Mouse (Mus musculus) hindbrain, embryonic 10.5 days (tissue): Measurements from ENCODE around the gene Rasgef1b. TPM values are rescaled to one million over a fixed set of nuclear protein-coding genes. Genes with fewer than 3 reads are reported as not detected.
A peak's percentile ranks its signal among the peaks of the same experiment; 100 is the strongest.

Source experiments
- DNase-seq: peaks from one replicate; pipeline ENCODE4 v3.0.0-alpha.2; 2017; ENCODE audit warnings: low spot score
- H3K27ac ChIP-seq: fragments of 300-500 bp; sonication (generic); 2 replicates; pipeline ENCODE4 v1.5.1; 2016; ENCODE audit warnings: mild to moderate bottlenecking, moderate library complexity
- H3K27me3 ChIP-seq: fragments of 300-500 bp; sonication (generic); 2 replicates; pipeline ENCODE4 v1.6.1; 2016; ENCODE audit warnings: mild to moderate bottlenecking; ENCODE audit not compliant: poor library complexity, insufficient read depth, severe bottlenecking
- H3K36me3 ChIP-seq: fragments of 300-500 bp; sonication (generic); 2 replicates; pipeline ENCODE4 v1.6.1; 2016; ENCODE audit warnings: mild to moderate bottlenecking, moderate library complexity
- H3K4me1 ChIP-seq: fragments of 300-500 bp; sonication (generic); replicated peaks from 2 replicates; pipeline ENCODE4 v1.6.1; 2016; ENCODE audit warnings: mild to moderate bottlenecking
- H3K4me3 ChIP-seq: fragments of 300-500 bp; sonication (generic); 2 replicates; pipeline ENCODE4 v1.5.1; 2016; ENCODE audit warnings: mild to moderate bottlenecking, moderate library complexity
- H3K9me3 ChIP-seq: fragments of 300-500 bp; sonication (generic); 2 replicates; pipeline ENCODE4 v1.6.1; 2016; ENCODE audit warnings: mild to moderate bottlenecking, moderate library complexity
- WGBS: fragments of 180-500 bp; shearing (Covaris S2); methylation state at CpG from one replicate; pipeline ENCODE4 v1.1.7; 2016; 5-methylcytosine and 5-hydroxymethylcytosine counted together
- polyA plus RNA-seq: library from polyadenylated mRNA; unstranded; fragments of >200 nt; fragmentation: Nextera tagmentation; extraction: Ambion mirVana; gene quantifications from 2 replicates; pipeline ENCODE4 v1.2.1, GENCODE M21; 2016

Rasgef1b gene
- polyA plus RNA-seq, 1 experiment from 2014 or later, result 9.2 TPM

- H3K36me3 ChIP-seq, result no peaks in the 10 kb centered on the region
- no peak overlapping the region for H3K27ac ChIP-seq
- 89% methylated on average over 5 of the region's 5 CpGs for WGBS
- peaks cover 10% of the 10 kb centered on the region for H3K4me1 ChIP-seq
- DNase-seq, result no peak
- no peaks in the 10 kb centered on the region for H3K9me3 ChIP-seq
- peaks cover 11% of the 10 kb centered on the region for H3K27me3 ChIP-seq
- no peak overlapping the region for H3K4me3 ChIP-seq
Measured at GRCm38 (mm10) chr5:99620771-99621170, 108.1 kb downstream of the Rasgef1b start.

DNA sequence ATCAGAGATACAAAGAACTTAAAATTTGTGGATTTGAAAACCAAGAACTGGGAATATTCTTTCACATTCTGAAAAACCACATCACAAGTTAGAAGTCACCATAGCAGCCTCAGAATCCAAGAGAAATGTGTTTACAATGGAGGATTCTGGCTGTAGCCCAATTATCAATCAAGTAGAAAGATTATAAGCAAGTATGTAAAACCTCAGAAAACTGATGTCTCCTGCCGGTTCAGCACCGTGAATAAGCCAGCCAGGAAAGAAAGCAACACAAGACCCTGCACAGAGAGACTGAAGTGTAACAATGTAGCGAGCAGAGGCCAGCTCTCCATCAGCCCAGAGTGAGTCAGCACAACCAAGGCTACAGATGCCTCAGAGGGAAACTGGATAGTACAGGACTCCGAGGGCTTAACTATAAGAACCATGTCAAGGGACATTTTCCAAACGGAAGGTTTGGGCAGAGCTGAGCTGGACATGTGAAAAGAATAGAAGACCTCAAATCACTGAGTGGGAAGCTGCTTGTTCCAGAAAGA is 111.5 kb downstream of the Rasgef1b start:
- Histone ChIP-seq H3K27ac (no peak overlapping the region), H3K27me3 (peaks cover 36% of the 10 kb centered on the region), H3K4me1 (peaks cover 24% of the 10 kb centered on the region), H3K36me3 (no peaks in the 10 kb centered on the region), H3K9me3 (no peaks in the 10 kb centered on the region), H3K4me3 (no peak overlapping the region)
- WGBS, result 42% methylated on average over 5 of the region's 5 CpGs
- no peak for DNase-seq

- Histone ChIP-seq H3K36me3 (no peaks in the 10 kb centered on the region), H3K4me3 (peak overlapping the region; percentile 44), H3K27me3 (peaks cover 70% of the 10 kb centered on the region), H3K4me1 (peaks cover 24% of the 10 kb centered on the region), H3K9me3 (no peaks in the 10 kb centered on the region), H3K27ac (peak overlapping the region; percentile 63)
- WGBS, result under 1% methylated on average over 24 of the region's 24 CpGs
- DNase-seq, result peak; percentile 54
Measured at GRCm38 (mm10) chr5:99613321-99614118, 115.3 kb downstream of the Rasgef1b start.

DNA sequence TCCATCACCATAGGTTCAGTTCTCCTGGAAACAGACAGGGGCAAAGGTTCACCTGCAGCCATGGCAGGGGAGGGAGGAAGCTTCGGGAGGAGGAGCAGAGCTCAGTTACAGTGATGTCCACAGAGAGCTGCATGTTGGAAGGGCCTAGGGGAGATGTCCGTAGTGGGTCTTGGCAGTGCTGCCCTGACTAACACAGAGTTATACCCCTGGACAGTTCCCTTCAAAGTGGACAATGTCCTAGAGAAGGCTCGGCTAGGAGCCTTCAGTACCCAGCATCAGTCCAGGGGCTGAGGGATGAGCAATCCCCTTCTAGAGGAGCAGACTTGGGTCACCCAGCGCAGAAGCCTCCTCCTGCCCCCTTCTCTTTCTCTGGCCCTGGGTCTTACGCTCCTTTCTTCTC is 121.3 kb downstream of the Rasgef1b start:
- H3K36me3 ChIP-seq, result no peaks in the 10 kb centered on the region
- no peak overlapping the region for H3K27ac ChIP-seq
- H3K4me1 ChIP-seq, result peaks cover 15% of the 10 kb centered on the region
- no peak overlapping the region for H3K4me3 ChIP-seq
- peaks cover 48% of the 10 kb centered on the region for H3K27me3 ChIP-seq
- 69% methylated on average over 5 of the region's 5 CpGs for WGBS
- no peaks in the 10 kb centered on the region for H3K9me3 ChIP-seq
- no peak for DNase-seq

DNA sequence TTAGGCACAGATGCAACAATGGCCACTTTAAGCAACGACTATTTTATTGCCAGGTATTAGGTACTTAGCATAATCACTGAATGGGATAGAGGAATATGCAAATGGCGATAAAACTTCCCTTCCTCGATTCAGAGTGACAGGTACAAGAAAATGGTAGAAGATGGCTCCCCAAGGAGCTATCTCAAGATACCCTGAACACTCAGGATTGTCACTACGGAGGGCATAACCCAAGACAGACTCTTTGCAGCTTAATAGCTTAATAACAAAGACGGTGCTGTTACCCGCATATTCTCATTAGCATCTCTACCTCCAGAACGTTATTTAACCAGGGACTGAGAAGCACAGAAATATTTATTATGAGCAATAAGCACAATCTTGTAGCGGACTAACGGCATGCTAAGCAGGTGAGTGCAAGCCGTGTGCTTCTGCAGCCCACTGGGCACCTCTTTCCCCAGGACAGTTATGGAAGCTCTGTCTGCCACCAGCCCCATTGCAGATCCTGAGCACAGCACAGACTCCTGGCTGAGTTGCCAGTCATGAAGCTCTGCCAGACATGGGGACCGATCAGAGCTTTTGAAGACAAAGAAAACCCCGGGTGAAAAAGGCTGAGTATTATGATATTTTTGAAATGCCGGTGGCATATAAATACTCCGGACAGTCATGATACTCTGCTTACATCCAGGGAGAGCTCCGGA is 122.6 kb downstream of the Rasgef1b start:
- 90% methylated on average over 15 of the region's 15 CpGs for WGBS
- no peak overlapping the region for H3K4me3 ChIP-seq
- peaks cover 35% of the 10 kb centered on the region for H3K27me3 ChIP-seq
- no peak for DNase-seq
- H3K27ac ChIP-seq, result no peak overlapping the region
- peaks cover 15% of the 10 kb centered on the region for H3K4me1 ChIP-seq
- no peaks in the 10 kb centered on the region for H3K9me3 ChIP-seq
- H3K36me3 ChIP-seq, result no peaks in the 10 kb centered on the region

DNA sequence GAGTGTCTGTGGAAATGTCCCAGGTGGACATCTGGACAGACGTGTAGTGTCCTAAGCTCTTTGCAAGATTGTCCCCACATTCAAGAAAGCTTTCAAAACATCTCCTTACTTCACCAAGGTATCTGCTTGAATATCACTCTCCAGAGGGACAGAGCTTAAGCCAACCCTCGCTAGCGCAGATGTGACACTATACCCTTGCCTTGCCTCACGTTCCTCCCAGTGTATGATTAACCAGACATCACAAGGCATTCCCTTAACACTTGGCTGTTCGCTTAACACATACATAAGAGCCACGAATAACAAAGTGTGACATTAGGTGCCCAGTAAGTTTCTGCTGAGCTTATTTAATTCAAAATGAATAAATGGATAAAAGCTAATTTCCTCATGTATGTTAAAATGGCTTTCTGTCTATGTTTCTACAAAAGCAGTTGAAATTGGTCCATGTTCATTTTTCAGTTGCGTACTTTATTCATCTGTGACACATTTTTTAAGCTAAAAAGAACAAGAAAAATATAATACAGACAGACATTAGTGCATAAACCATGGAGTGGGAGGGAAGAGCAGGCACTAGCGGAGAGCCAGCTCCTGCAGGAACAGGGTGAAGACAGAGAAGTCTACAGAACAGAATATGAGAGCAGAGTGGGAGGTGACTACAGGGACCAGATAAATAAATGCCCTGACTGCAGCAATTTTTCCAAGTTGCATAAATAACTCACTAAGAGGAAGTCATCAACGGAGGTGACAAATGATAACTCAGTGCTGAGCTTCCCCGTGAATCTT is 126.4 kb downstream of the Rasgef1b start:
- WGBS, result 81% methylated on average over 10 of the region's 10 CpGs
- no peaks in the 10 kb centered on the region for H3K36me3 ChIP-seq
- H3K27ac ChIP-seq, result no peak overlapping the region
- peaks cover 19% of the 10 kb centered on the region for H3K4me1 ChIP-seq
- peaks cover 7% of the 10 kb centered on the region; the same call in 1 of the 2 replicates for H3K27me3 ChIP-seq
- no peak overlapping the region for H3K4me3 ChIP-seq
- H3K9me3 ChIP-seq, result no peaks in the 10 kb centered on the region
- DNase-seq, result no peak

DNA sequence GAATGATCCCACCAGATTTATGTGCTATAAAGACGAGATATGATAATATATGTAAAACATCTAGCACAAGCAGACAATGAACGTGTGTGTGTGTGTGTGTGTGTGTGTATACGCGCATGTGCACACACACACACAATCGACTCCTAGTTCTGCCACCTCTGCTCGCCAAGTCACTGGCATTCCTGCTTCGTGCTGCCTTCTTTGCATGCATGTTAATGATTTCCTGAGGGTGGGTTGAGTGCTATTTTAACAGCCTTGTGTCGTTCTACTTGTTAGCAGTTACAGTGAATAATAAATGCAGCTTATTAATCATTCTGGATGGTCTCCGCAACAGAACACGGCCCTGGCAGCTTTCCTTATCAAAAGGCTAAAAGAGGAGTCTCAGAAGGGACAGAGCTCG is 129.5 kb downstream of the Rasgef1b start:
- Histone ChIP-seq H3K27ac (no peak overlapping the region), H3K4me3 (no peak overlapping the region), H3K4me1 (0 out of 2 replicates have a peak, but pooled peaks cover 10% of the 10 kb centered on the region), H3K36me3 (no peaks in the 10 kb centered on the region), H3K27me3 (no peaks in the 10 kb centered on the region), H3K9me3 (no peaks in the 10 kb centered on the region)
- DNase-seq, result no peak
- WGBS, result 87% methylated on average over 11 of the region's 11 CpGs

DNA sequence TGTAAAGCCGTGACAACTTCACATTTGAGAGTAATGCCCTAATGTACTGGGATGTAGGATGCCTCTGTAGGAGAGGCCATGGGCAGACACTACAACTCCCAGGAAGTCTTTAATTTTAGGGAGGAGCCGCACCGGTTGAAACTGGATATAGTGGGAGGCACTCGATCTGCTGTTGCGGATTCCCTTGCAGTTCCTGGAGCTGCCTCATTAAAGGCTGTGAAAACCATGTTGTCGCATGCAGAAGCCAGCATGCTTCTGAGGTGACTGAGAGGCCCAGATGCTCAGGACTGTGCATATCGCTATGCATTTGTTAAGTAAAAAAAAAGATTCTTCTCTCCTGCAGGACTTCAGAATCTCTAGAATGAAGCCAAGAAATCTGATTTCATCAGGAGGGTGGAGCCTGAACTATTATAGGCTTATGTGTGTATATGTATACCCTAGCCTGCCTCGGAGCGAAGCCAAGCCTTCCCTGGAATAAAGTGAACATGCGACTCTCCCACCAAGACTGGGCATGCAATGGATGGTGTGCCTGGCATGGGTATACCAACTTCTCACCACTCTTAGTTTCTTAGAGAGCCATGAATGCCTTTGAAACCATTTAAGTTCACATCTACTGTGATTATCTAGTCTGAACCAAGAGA is 130.3 kb downstream of the Rasgef1b start:
- no peaks in the 10 kb centered on the region for H3K36me3 ChIP-seq
- H3K27me3 ChIP-seq, result no peaks in the 10 kb centered on the region
- no peak overlapping the region for H3K27ac ChIP-seq
- H3K4me1 ChIP-seq, result 0 out of 2 replicates have a peak, but pooled peaks cover 10% of the 10 kb centered on the region
- 71% methylated on average over 10 of the region's 10 CpGs for WGBS
- no peak overlapping the region for H3K4me3 ChIP-seq
- DNase-seq, result no peak
- H3K9me3 ChIP-seq, result peaks cover 3% of the 10 kb centered on the region; the same call in 1 of the 2 replicates

DNA sequence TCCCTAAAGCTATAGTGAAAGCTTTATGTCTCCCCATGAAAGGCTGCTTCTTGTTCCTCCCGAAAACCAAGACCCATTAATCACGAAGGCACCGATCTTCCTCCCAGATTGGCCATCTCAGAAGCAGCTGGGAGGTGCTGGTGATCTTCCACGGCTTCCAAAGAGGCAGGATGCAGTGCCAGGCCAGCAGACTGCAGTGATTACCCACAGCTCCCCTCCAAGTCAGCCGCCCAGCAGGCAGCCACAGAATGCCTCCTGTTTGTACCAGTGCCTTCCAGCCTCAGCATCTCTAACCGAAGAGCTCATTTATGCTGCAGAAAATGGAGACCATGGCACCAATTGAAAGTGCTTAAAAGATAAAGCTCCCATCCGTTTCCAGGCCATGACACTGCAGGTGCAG is 131.2 kb downstream of the Rasgef1b start:
- WGBS, result 60% methylated on average over 7 of the region's 7 CpGs
- H3K4me3 ChIP-seq, result no peak overlapping the region
- peaks cover 3% of the 10 kb centered on the region; the same call in 1 of the 2 replicates for H3K9me3 ChIP-seq
- H3K36me3 ChIP-seq, result no peaks in the 10 kb centered on the region
- H3K4me1 ChIP-seq, result 0 out of 2 replicates have a peak, but pooled peaks cover 10% of the 10 kb centered on the region
- no peaks in the 10 kb centered on the region for H3K27me3 ChIP-seq
- DNase-seq, result no peak
- no peak overlapping the region for H3K27ac ChIP-seq

- WGBS, result 85% methylated on average over 6 of the region's 6 CpGs
- no peak for DNase-seq
Measured at GRCm38 (mm10) chr5:99591348-99591747, 137.5 kb downstream of the Rasgef1b start.

GRCm38 (mm10) chr5:99590539-99590938 is 138.3 kb downstream of the Rasgef1b start:
- DNase-seq, result no peak
- H3K9me3 ChIP-seq, result peaks cover 3% of the 10 kb centered on the region; the same call in 1 of the 2 replicates
- 91% methylated on average over 4 of the region's 4 CpGs for WGBS
- no peak overlapping the region for H3K27ac ChIP-seq
- H3K36me3 ChIP-seq, result no peaks in the 10 kb centered on the region
- no peaks in the 10 kb centered on the region for H3K27me3 ChIP-seq
- H3K4me1 ChIP-seq, result no peaks in the 10 kb centered on the region
- no peak overlapping the region for H3K4me3 ChIP-seq

More at GRCm38 (mm10) chr5:99591348-99591747, 137.5 kb downstream of the Rasgef1b start:
- Histone ChIP-seq H3K4me1 (no peaks in the 10 kb centered on the region), H3K9me3 (peaks cover 3% of the 10 kb centered on the region; the same call in 1 of the 2 replicates), H3K27ac (no peak overlapping the region), H3K27me3 (no peaks in the 10 kb centered on the region), H3K4me3 (no peak overlapping the region), H3K36me3 (no peaks in the 10 kb centered on the region)

DNA sequence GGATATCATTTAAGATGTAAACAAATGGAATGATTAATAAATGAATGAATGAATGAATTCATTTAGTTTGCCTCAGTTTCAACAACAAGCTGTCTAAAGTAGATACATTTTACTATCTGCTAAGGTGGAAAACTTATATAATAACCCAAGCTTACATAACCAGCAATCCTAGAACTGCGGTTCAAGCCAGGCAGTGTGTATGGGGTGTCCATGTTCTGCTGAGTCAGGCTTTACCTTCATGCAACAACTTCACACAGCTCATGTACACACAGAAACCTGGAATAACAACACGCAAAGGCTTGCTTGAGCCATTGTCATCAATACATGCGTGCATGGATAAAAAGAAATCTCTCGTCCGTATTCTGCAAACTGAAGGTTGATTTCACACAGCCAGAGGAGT is 140.9 kb downstream of the Rasgef1b start:
- H3K4me3 ChIP-seq, result no peak overlapping the region
- no peaks in the 10 kb centered on the region for H3K27me3 ChIP-seq
- no peaks in the 10 kb centered on the region for H3K9me3 ChIP-seq

More for the DNA sequence above, 140.9 kb downstream of the Rasgef1b start:
- H3K27ac ChIP-seq, result no peak overlapping the region
- DNase-seq, result no peak
- H3K4me1 ChIP-seq, result no peaks in the 10 kb centered on the region
- 93% methylated on average over 5 of the region's 5 CpGs for WGBS
- H3K36me3 ChIP-seq, result no peaks in the 10 kb centered on the region
